In genomic region chr11:74412462-74412861, GRCm38 (mm10) we compare ENCODE assay signal across 40 mouse cellular contexts. TPM values are rescaled to one million over a fixed set of nuclear protein-coding genes. Genes with fewer than 3 reads are reported as not detected.
"Had no signal": no experiment of that assay in that cellular context is flagged by ENCODE, and none has a peak within 500 bp of the region (broad histone marks: within the 10 kb centered on the region; RNA-seq: fewer than 3 reads in every experiment).

No protein-coding gene starts in this region.

- H3K36me3 ChIP-seq: heart, embryonic 15.5 days; kidney, embryonic 15.5 days; limb, embryonic 13.5 days; limb, embryonic 15.5 days; liver, embryonic 13.5 days had no signal

- H3K4me3 ChIP-seq: heart, adult 2 months; heart, embryonic 13.5 days; heart, embryonic 15.5 days; hindbrain, embryonic 13.5 days; hindbrain, embryonic 15.5 days; kidney, embryonic 15.5 days; limb, embryonic 13.5 days; limb, embryonic 15.5 days; liver, embryonic 13.5 days had no signal

- H3K27ac ChIP-seq: heart, adult 2 months; heart, embryonic 13.5 days; heart, embryonic 15.5 days; hindbrain, embryonic 13.5 days; hindbrain, embryonic 15.5 days; hindbrain, postnatal 0 days; kidney, embryonic 15.5 days; kidney, postnatal 0 days; limb, embryonic 13.5 days; limb, embryonic 15.5 days; liver, embryonic 13.5 days had no signal

- DNase-seq: gastrocnemius, postnatal 10 days; gastrocnemius, postnatal 25 days; heart, adult 11 months; heart, adult 2 months; heart, postnatal 14 days; heart, postnatal 36 days; kidney, adult 11 months; kidney, adult 2 months; kidney, adult 9 months; kidney, postnatal 14 days; kidney, postnatal 36 days; layer of hippocampus, postnatal 36 days; left cerebral cortex, postnatal 4 days; liver, embryonic 13.5 days had no signal

- H3K4me2 ChIP-seq: heart, embryonic 11.5 days; heart, embryonic 13.5 days; heart, embryonic 15.5 days; hindbrain, embryonic 13.5 days; hindbrain, embryonic 15.5 days; kidney, embryonic 15.5 days; limb, embryonic 13.5 days; limb, embryonic 15.5 days; liver, embryonic 13.5 days had no signal

- ATAC-seq: hindbrain, postnatal 0 days; intestine, embryonic 16.5 days had no signal

- H3K27me3 ChIP-seq: heart, embryonic 13.5 days; heart, embryonic 15.5 days; hindbrain, embryonic 13.5 days; hindbrain, embryonic 15.5 days; kidney, embryonic 15.5 days; limb, embryonic 13.5 days; limb, embryonic 15.5 days; liver, embryonic 13.5 days had no signal

- H3K9me3 ChIP-seq: heart, embryonic 13.5 days; heart, embryonic 15.5 days; hindbrain, embryonic 13.5 days; hindbrain, embryonic 15.5 days; kidney, embryonic 15.5 days; limb, embryonic 13.5 days; limb, embryonic 15.5 days; liver, embryonic 13.5 days had no signal

- H3K9ac ChIP-seq: heart, embryonic 13.5 days; heart, embryonic 15.5 days; hindbrain, embryonic 13.5 days; hindbrain, embryonic 15.5 days; kidney, embryonic 15.5 days; limb, embryonic 13.5 days; limb, embryonic 15.5 days; liver, embryonic 13.5 days had no signal

RNA-seq across cellular contexts. Expression of gene Olfr412, which starts 50.6 kb away (rescaled TPM):
- total RNA-seq: gastrocnemius, adult 18-20 months; gastrocnemius, postnatal 10 days; gastrocnemius, postnatal 25 days; heart, adult 2 months; heart, postnatal 14 days; heart, postnatal 36 days; hematopoietic stem cell, adult 5-6 weeks; hindbrain, postnatal 0 days; layer of hippocampus, adult 18-20 months; layer of hippocampus, postnatal 14 days; layer of hippocampus, postnatal 36 days; left cerebral cortex, adult 18-20 months; left cerebral cortex, adult 8-10 months; left cerebral cortex, postnatal 10 days; left cerebral cortex, postnatal 25 days; left cerebral cortex, postnatal 4 days; liver, adult 2 months had no signal
- polyA plus RNA-seq: gonadal fat pad, adult 2 months; heart, adult 2 months; heart, embryonic 11.5 days; heart, embryonic 13.5 days; heart, embryonic 15.5 days; heart, postnatal 0 days; hindbrain, embryonic 11.5 days; hindbrain, embryonic 13.5 days; hindbrain, embryonic 15.5 days; hindbrain, postnatal 0 days; intestine, embryonic 14.5 days; intestine, embryonic 16.5 days; kidney, adult 2 months; kidney, embryonic 15.5 days; kidney, postnatal 0 days; large intestine, adult 2 months; limb, embryonic 11.5 days; limb, embryonic 13.5 days; limb, embryonic 15.5 days; liver, adult 2 months; liver, embryonic 13.5 days had no signal
